Mouse (Mus musculus) liver, embryonic 15.5 days (tissue): ENCODE measurements at regions not wholly inside any gene's neighbourhood (a gene's known extent, or its start where the extent isn't known, plus 50 kb on each side); places are given as distances from the start of the nearest gene placed in this dataset.

ENCODE experiments used
- ATAC-seq: fragments of 200-750 bp; cut with Nextera tagmentation; 2 replicates; pipeline ENCODE4 v1.8.0; 2017; ENCODE audit warnings: moderate number of reproducible peaks, mild to moderate bottlenecking, moderate library complexity; ENCODE audit not compliant: insufficient read depth
- H3K27ac ChIP-seq: fragments of 300-500 bp; sonication (generic); replicated peaks from 2 replicates; pipeline ENCODE4 v1.5.1; 2015; ENCODE audit warnings: mild to moderate bottlenecking, inconsistent platforms
- H3K27me3 ChIP-seq: fragments of 300-500 bp; sonication (generic); 2 replicates; pipeline ENCODE4 v1.6.1; 2015; ENCODE audit warnings: mild to moderate bottlenecking, inconsistent platforms
- H3K36me3 ChIP-seq: fragments of 300-500 bp; sonication (generic); replicated peaks from 2 replicates; pipeline ENCODE4 v1.6.1; 2015; ENCODE audit warnings: moderate library complexity, mild to moderate bottlenecking, inconsistent platforms
- H3K4me1 ChIP-seq: fragments of 300-500 bp; sonication (generic); replicated peaks from 2 replicates; pipeline ENCODE4 v1.6.1; 2015; ENCODE audit warnings: inconsistent platforms
- H3K4me2 ChIP-seq: fragments of 300-500 bp; sonication (generic); 2 replicates; pipeline ENCODE4 v1.6.1; 2015; ENCODE audit warnings: moderate library complexity, mild to moderate bottlenecking, inconsistent platforms
- H3K4me3 ChIP-seq: fragments of 300-500 bp; sonication (generic); replicated peaks from 2 replicates; pipeline ENCODE4 v1.5.1; 2015; ENCODE audit warnings: mild to moderate bottlenecking, inconsistent platforms
- H3K9ac ChIP-seq: fragments of 300-500 bp; sonication (generic); 2 replicates; pipeline ENCODE4 v1.6.1; 2015; ENCODE audit warnings: moderate library complexity, mild to moderate bottlenecking, inconsistent platforms
- H3K9me3 ChIP-seq: fragments of 300-500 bp; sonication (generic); replicated peaks from 2 replicates; pipeline ENCODE4 v1.6.1; 2016; ENCODE audit warnings: inconsistent platforms
- WGBS: fragments of 180-500 bp; shearing (Covaris S2); methylation state at CpG from one replicate; pipeline ENCODE4 v1.1.7; 2015; ENCODE audit warnings: mixed read lengths; ENCODE audit not compliant: insufficient replicate concordance; 5-methylcytosine and 5-hydroxymethylcytosine counted together

DNA sequence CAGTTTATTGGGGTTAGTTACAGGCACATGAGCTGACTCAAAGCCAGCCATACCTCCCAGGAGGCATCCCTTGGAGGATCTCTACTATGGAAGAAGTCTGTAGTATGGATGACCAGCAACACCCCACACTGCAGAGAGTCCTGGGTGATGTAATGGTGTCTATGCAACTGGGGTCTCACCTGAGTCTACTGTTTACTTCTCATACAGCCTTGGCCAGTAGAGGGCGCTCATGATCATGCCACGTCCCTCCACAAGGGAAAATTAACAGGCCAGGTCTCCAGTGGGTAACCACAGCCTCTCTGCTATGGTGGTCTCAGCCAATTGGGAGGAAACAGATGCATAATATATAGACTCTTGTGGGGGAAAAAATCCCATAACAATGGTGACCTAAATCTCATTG, 111.7 kb downstream of the Cdh26 start:
- no peak for ATAC-seq
- Histone ChIP-seq H3K9ac (no peak overlapping the region), H3K4me1 (no peaks in the 10 kb centered on the region), H3K4me3 (no peak overlapping the region), H3K27ac (no peak overlapping the region), H3K36me3 (no peaks in the 10 kb centered on the region), H3K27me3 (no peaks in the 10 kb centered on the region), H3K9me3 (no peaks in the 10 kb centered on the region), H3K4me2 (no peak overlapping the region)
- 2% methylated on average over 2 of the region's 2 CpGs for WGBS

DNA sequence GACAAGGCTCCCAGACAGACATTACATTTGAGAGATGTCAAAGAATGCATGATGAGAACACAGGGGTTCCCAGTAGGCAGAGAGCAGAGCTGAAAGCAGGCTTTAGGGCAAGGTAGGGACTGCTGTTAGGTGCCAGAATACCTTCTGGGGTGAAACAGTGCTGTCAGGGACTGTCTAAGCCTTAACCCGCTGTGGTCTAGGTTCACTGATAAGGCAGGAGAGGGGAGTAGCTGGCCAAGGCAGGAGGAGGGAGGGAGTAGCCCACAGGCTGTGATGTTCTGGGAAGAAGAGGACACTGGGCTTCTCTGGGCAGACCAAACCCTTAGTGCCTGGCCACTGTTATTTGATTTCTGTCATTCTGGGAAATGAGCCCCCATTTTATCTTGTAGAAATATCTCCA, 114.1 kb downstream of the Cdh26 start:
- H3K4me2 ChIP-seq: no peak overlapping the region
- WGBS: 14% methylated on average over 1 of the region's 1 CpGs

DNA sequence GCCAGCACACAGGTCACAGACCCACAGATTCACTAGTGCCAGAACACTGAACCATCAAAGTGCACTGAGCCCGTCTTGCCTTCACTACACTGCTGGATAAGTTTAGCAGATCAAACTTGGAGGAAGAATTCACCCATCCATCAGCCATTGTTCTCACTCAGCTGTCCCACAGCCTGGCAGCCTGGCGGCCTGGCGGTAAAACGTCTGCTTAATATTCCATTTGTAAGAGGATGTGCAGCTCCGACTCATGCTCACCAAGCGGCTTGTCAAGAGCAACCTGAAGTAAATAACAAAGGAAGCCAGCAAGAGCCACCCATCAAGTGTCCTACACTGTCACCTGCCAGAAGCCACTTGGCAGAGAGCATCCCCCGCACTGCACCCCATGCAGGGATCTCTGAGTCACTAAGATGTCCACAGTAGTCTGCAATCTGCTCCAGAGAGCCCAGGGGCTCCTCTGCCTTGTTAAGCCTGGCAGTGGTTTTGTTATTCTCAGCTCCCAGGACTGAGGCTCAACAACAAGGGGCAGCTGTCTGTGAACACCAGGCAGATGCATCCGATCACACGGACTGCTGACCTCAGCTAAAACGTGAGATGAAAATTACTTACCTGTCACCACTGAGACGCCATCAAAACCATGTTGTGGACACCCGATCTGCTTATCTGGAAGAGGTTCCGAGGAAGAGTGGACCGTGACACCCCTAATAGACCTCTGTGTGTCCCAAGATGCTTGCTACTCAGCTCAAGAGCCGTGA, 115.4 kb downstream of the Cdh26 start:
- ATAC-seq: no peak
- H3K9me3 ChIP-seq: no peaks in the 10 kb centered on the region
- H3K4me1 ChIP-seq: no peaks in the 10 kb centered on the region
- no peaks in the 10 kb centered on the region for H3K36me3 ChIP-seq
- H3K4me3 ChIP-seq: no peak overlapping the region
- no peak overlapping the region for H3K27ac ChIP-seq
- no peak overlapping the region for H3K9ac ChIP-seq
- no peaks in the 10 kb centered on the region for H3K27me3 ChIP-seq
- no peak overlapping the region for H3K4me2 ChIP-seq
- WGBS: 66% methylated on average over 15 of the region's 15 CpGs

More for the DNA sequence above, 114.1 kb downstream of the Cdh26 start:
- H3K4me1 ChIP-seq: no peaks in the 10 kb centered on the region
- no peaks in the 10 kb centered on the region for H3K36me3 ChIP-seq
- H3K27ac ChIP-seq: no peak overlapping the region
- H3K27me3 ChIP-seq: no peaks in the 10 kb centered on the region
- ATAC-seq: no peak
- H3K9me3 ChIP-seq: no peaks in the 10 kb centered on the region
- H3K4me3 ChIP-seq: no peak overlapping the region
- H3K9ac ChIP-seq: no peak overlapping the region

DNA sequence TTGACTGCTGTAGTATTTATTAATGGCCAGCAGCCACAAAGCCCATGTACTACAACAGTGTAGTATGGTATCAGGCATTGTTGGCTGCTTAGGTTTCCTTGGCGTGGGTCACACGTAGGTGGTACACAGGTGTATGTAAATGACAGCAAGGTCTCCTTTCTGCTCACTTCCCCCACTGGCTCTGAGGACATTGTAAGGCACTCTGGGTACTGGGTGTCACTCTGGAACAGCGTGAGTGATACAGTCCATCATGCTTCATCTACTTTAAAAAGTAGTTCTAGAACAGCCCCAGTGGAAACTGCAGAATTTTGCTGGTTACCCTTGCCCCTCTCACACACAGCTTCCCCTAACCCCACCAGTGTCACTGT, 116.0 kb downstream of the Cdh26 start:
- Histone ChIP-seq H3K4me3 (no peak overlapping the region), H3K9me3 (no peaks in the 10 kb centered on the region), H3K27ac (no peak overlapping the region), H3K4me1 (no peaks in the 10 kb centered on the region), H3K4me2 (no peak overlapping the region), H3K9ac (no peak overlapping the region), H3K27me3 (no peaks in the 10 kb centered on the region), H3K36me3 (no peaks in the 10 kb centered on the region)
- WGBS: 52% methylated on average over 3 of the region's 3 CpGs
- no peak for ATAC-seq

DNA sequence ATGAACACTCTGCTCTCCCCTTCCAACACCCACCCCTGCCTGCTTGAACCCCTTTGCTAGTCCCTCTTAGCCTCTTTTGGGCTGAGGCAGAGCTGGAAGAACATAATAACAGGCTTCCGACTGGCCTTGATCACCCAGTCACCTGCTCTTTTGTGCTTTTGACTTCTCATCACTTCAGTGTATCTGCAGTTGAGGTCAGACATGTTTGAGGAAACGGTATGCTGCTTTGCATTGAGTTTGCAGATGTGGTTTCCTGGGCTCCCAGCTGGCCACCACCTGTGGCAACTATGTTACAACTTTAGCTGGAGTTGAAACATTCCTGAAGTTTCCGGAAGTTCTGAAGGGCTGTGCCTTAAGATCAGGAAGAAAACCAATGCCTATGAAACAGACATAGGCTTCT, 116.6 kb downstream of the Cdh26 start:
- Histone ChIP-seq H3K27ac (no peak overlapping the region), H3K27me3 (no peaks in the 10 kb centered on the region), H3K4me2 (no peak overlapping the region), H3K4me1 (no peaks in the 10 kb centered on the region), H3K9ac (no peak overlapping the region), H3K9me3 (no peaks in the 10 kb centered on the region), H3K36me3 (no peaks in the 10 kb centered on the region), H3K4me3 (no peak overlapping the region)
- WGBS: 42% methylated on average over 3 of the region's 3 CpGs
- no peak for ATAC-seq

DNA sequence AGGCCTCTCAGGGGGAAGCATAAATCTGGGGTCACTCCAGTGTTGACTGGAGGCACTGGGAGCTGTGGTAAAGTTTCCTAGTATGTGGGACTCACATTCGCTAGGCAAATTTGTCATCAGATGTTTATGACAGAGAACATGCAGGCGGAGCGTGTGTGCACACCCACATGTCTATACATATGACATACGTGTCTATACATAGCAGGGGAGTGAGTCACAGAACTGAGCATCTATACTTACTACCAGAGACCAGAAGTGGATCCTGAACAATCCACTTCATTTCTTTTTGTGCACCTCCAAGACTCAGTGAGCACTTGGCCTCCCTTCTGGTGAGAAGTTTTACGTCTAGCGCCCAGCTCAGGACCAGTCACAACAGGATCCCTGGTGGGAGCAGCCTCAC, 118.6 kb downstream of the Cdh26 start:
- no peaks in the 10 kb centered on the region for H3K36me3 ChIP-seq
- ATAC-seq: no peak
- no peak overlapping the region for H3K9ac ChIP-seq
- no peaks in the 10 kb centered on the region for H3K4me1 ChIP-seq
- no peak overlapping the region for H3K27ac ChIP-seq
- no peak overlapping the region for H3K4me3 ChIP-seq
- H3K27me3 ChIP-seq: no peaks in the 10 kb centered on the region
- no peaks in the 10 kb centered on the region for H3K9me3 ChIP-seq
- WGBS: 70% methylated on average over 6 of the region's 6 CpGs
- H3K4me2 ChIP-seq: no peak overlapping the region

DNA sequence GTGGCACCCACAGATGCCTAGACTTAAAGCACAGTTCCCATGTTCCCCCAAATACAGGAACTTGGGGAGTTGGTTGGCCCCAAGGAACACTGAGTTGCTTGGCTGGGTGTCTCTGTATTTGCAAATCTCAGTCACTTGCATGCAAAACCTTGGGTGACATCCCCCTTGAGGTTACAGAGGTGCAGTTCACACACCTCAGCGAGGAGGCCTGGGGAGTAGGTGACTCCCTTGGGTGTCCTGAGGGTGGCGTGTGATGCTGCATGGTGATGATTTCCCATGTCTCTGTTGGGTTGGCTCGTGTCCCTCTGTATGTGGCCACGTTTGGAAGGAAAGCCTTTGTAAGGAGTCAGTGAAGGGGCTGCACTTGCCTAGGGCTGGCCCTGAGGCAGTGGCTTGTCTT, 123.4 kb downstream of the Cdh26 start:
- no peak for ATAC-seq
- WGBS: 34% methylated on average over 4 of the region's 4 CpGs
- no peak overlapping the region for H3K4me3 ChIP-seq

DNA sequence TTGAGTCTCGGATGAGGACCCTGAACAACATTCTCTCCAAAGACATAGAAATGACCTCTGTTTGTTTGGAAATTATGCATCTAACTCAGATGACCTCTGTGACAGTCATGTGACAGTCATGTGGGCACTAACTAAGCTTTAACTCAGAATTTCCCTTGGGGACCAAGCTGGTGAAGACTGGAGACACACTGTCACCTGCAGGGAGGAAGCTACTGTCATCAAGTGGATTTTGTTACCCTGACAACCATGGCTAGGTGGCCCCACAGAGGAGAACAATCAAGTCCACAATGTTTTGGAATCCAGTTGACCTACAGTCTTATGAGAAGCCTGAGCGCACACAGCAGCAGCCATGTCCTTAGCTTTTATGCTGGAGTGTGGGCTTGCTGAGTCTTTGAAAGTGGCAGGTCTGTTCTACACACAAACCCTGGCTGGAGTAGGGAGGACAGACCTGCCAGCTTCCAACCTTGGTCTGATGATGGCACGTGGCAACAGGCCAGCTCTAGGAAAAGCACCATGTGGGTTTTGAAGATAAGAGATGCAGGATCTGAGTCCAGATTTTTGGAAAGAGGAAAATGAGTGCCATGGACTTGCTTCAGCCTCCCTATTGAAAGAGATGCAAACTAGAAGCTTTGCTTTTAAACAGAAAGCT, 125.5 kb downstream of the Cdh26 start:
- H3K9ac ChIP-seq: no peak overlapping the region
- no peaks in the 10 kb centered on the region for H3K4me1 ChIP-seq
- H3K4me2 ChIP-seq: no peak overlapping the region
- H3K4me3 ChIP-seq: no peak overlapping the region
- no peaks in the 10 kb centered on the region for H3K27me3 ChIP-seq
- H3K36me3 ChIP-seq: no peaks in the 10 kb centered on the region
- ATAC-seq: no peak
- no peak overlapping the region for H3K27ac ChIP-seq
- H3K9me3 ChIP-seq: no peaks in the 10 kb centered on the region
- 48% methylated on average over 3 of the region's 3 CpGs for WGBS

More for the DNA sequence above, 123.4 kb downstream of the Cdh26 start:
- Histone ChIP-seq H3K27me3 (no peaks in the 10 kb centered on the region), H3K4me2 (no peak overlapping the region), H3K9me3 (no peaks in the 10 kb centered on the region), H3K36me3 (no peaks in the 10 kb centered on the region), H3K27ac (no peak overlapping the region), H3K4me1 (no peaks in the 10 kb centered on the region), H3K9ac (no peak overlapping the region)

DNA sequence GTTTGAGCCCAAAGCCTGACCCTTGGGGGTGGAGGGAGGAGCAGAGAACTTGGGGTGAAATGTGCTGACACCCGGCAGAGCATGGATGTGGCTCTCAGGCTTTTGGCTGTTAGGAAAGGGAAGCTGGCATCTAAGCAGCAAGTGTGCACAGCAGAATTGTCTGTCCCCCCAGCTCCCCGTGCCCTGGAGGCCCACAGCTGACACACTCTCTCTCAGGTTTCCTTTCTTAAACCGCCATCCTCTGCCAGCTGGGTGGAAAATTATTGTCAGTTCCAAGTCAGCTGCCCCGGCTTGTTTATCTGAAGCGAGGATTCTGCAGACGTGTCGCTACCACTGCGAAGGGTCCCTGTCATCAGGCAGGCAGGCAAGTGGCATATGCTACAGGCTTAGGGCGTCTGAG, 127.6 kb downstream of the Cdh26 start:
- Histone ChIP-seq H3K9me3 (no peaks in the 10 kb centered on the region), H3K27me3 (no peaks in the 10 kb centered on the region), H3K27ac (no peak overlapping the region), H3K4me3 (no peak overlapping the region), H3K4me2 (no peak overlapping the region), H3K36me3 (no peaks in the 10 kb centered on the region), H3K9ac (no peak overlapping the region), H3K4me1 (no peaks in the 10 kb centered on the region)
- WGBS: 49% methylated on average over 9 of the region's 9 CpGs
- no peak for ATAC-seq

DNA sequence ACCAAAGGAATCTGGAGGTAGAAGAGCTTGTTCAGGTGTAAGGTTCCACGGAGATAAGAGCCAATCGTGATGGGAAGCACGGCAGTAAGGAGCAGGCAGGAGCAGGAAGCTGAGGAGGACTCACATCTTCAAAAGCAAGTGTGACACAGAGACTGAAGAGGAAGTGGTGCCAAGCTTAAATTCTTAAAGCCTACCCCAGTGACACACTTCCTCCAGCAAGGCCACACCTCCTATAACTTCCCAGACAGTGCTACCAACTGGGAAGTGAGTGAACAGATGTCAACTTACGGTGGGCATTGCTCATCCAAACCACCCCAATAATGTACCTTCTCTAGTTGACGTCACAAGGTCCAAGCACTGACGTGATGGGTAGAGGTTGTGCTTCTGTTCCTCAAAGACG, 133.0 kb downstream of the Cdh26 start:
- WGBS: 52% methylated on average over 7 of the region's 7 CpGs
- Histone ChIP-seq H3K27ac (no peak overlapping the region), H3K9me3 (no peaks in the 10 kb centered on the region), H3K27me3 (no peaks in the 10 kb centered on the region), H3K4me2 (no peak overlapping the region), H3K9ac (no peak overlapping the region), H3K4me1 (no peaks in the 10 kb centered on the region), H3K36me3 (no peaks in the 10 kb centered on the region), H3K4me3 (no peak overlapping the region)
- no peak for ATAC-seq

DNA sequence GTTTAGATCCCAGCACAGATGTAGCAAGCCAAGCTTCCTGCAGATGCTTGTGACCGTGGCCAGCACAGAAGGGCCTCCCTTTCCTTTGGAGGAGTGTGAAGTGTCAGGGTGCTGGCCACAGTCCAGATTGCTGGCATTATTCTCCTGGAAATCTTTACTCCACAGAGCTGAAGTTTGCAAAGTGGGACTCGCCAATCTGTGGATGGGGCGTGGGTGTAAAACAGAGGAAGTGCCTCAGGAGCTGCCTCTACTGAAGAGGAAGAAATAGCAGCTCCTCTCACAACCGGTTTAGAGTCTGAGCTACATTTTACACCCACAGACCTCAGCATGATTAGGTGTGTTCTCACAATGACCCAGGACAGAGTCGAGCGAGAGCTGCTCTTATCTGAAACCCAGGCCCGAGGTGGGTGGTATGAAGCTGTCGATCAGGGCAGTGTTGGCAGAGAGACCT, 135.1 kb downstream of the Cdh26 start:
- 16% methylated on average over 8 of the region's 8 CpGs for WGBS
- Histone ChIP-seq H3K4me3 (no peak overlapping the region), H3K36me3 (no peaks in the 10 kb centered on the region), H3K4me2 (no peak overlapping the region), H3K4me1 (no peaks in the 10 kb centered on the region), H3K27ac (no peak overlapping the region), H3K27me3 (no peaks in the 10 kb centered on the region), H3K9ac (no peak overlapping the region), H3K9me3 (no peaks in the 10 kb centered on the region)
- ATAC-seq: no peak

DNA sequence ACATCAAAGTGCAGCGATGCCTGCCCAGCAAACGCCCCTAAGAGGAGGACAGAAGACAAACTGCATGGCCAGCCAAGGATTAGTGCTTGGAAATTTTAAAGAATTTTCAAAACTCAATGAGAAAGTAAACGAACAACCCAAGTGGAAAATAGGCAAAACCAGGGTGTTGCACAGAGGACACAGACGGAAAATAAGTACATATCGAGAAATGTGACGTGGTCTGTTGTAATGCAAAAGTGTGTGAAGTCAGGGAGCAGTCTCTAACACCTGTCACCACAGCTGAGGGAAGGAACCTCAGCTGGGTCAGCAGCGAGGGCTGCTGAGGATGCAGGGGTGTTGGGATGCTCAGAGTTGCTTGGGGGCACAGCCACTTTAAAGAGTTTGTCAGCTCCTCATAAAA, 137.2 kb downstream of the Cdh26 start:
- WGBS: 64% methylated on average over 7 of the region's 7 CpGs
- Histone ChIP-seq H3K9ac (no peak overlapping the region), H3K4me2 (no peak overlapping the region), H3K4me1 (no peaks in the 10 kb centered on the region), H3K36me3 (no peaks in the 10 kb centered on the region), H3K4me3 (no peak overlapping the region), H3K9me3 (no peaks in the 10 kb centered on the region), H3K27ac (no peak overlapping the region), H3K27me3 (no peaks in the 10 kb centered on the region)
- ATAC-seq: no peak
